10 mouse cellular contexts compared by ENCODE assay signal in the genomic region with DNA sequence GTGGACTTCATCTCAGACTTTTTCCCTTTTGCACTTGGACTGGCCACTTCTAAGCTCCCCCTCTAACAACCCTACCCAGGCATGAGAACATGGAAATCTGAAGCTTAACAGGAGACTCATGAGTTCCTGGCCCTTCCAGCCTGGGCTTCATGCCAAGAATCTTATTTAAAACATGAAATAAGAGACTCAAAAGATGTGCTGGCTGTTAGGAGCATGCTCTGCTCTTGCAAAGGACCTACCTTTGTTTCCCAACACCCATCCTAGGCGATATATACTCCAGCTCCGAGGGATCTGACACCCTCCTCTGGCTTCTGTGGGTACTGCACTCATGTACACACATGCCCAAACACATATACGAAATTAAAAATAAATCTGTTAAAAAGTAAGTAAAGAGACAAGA.
A peak's percentile ranks its signal among the peaks of the same experiment; 100 is the strongest.
DNase-seq lines count a peak whose midpoint lies in the region; ATAC-seq lines count a peak whose summit lies in the region.
"Had no signal": no experiment of that assay in that cellular context is flagged by ENCODE, and none has a peak within 500 bp of the region (broad histone marks: within the 10 kb centered on the region; RNA-seq: fewer than 3 reads in every experiment).

No protein-coding gene starts in this region.

- no peak overlapping the region for H3K4me2 ChIP-seq in heart, embryonic 15.5 days

- H3K9me3 ChIP-seq in heart, embryonic 15.5 days (replicated peaks), result no peaks in the 10 kb centered on the region

- ATAC-seq in heart, embryonic 15.5 days (replicated peaks; ENCODE audit: insufficient number of reproducible peaks, insufficient read depth, low FRiP score, low read depth), result peak; percentile 89
- ATAC-seq: Patski had no signal

- H3K9ac ChIP-seq in heart, embryonic 15.5 days, result no peak overlapping the region

- intact Hi-C loops in heart, postnatal 10 days (cut with DNase I), result no loop called here

- no peak for DNase-seq in heart, adult 8-10 months (ENCODE audit: low spot score)
- peak; percentile 5 for DNase-seq in right cerebral cortex, postnatal 14 days
- DNase-seq in right cerebral cortex, adult 18-20 months, result no peak
- peak; percentile 15 to 34 for DNase-seq in heart, postnatal 10 days
- DNase-seq in frontal cortex, postnatal 36 days (ENCODE audit: low spot score in 2 of 2), result no peak
- no peak for DNase-seq in frontal cortex, postnatal 14 days (ENCODE audit: low spot score in 2 of 2)
- no peak for DNase-seq in urinary bladder, postnatal 14 days (ENCODE audit: low spot score)
- DNase-seq: gastrocnemius, postnatal 36 days had no signal

- no peak overlapping the region for H3K4me3 ChIP-seq in heart, embryonic 15.5 days

- peaks cover 10% of the 10 kb centered on the region; the same call in 1 of the 2 replicates for H3K4me1 ChIP-seq in heart, embryonic 15.5 days (replicated peaks)

- no peaks in the 10 kb centered on the region for H3K27me3 ChIP-seq in heart, embryonic 15.5 days
- H3K27me3 ChIP-seq: Patski had no signal

- H3K36me3 ChIP-seq in heart, embryonic 15.5 days, result no peaks in the 10 kb centered on the region

- 41% methylated on average over 3 of the region's 3 CpGs for WGBS in heart, embryonic 15.5 days

- peak overlapping the region; percentile 70 for H3K27ac ChIP-seq in heart, embryonic 15.5 days

Comparison
In these comparisons a context has a peak if more than half of its experiments do, and no peak if none do; other contexts are left out.
1. DNase-seq: peak in right cerebral cortex, postnatal 14 days (single experiment) and heart, postnatal 10 days (2 of 2); none in heart, adult 8-10 months (single experiment), right cerebral cortex, adult 18-20 months (single experiment), frontal cortex, postnatal 36 days (0 of 2), frontal cortex, postnatal 14 days (0 of 2) and urinary bladder, postnatal 14 days (single experiment).